Mouse (Mus musculus): Measurements from ENCODE around the gene Ccdc6.
A peak's percentile ranks its signal among the peaks of the same experiment; 100 is the strongest.

Gene Ccdc6

GRCm38 (mm10) chr10:70132087-70132560, 35.2 kb downstream of the Ccdc6 start:
- no peak for DNase-seq (ENCODE audit: low spot score in 2 of 2)

GRCm38 (mm10) chr10:70132714-70133113, 35.8 kb downstream of the Ccdc6 start:
- DNase-seq (ENCODE audit: low spot score in 2 of 2): no peak

- DNase-seq (ENCODE audit: low spot score in 2 of 2): peak; percentile 48 to 51
Measured at GRCm38 (mm10) chr10:70133188-70133587, 36.3 kb downstream of the Ccdc6 start.

- no peak for DNase-seq (ENCODE audit: low spot score in 2 of 2)
Measured at GRCm38 (mm10) chr10:70135680-70136079, 38.8 kb downstream of the Ccdc6 start.

GRCm38 (mm10) chr10:70137652-70138051, 40.7 kb downstream of the Ccdc6 start:
- DNase-seq (ENCODE audit: low spot score in 2 of 2): no peak

- no peak for DNase-seq (ENCODE audit: low spot score in 2 of 2)
Measured at GRCm38 (mm10) chr10:70138150-70138549, 41.2 kb downstream of the Ccdc6 start.

GRCm38 (mm10) chr10:70139368-70139767, 42.4 kb downstream of the Ccdc6 start:
- DNase-seq (ENCODE audit: low spot score in 2 of 2): no peak

- DNase-seq (ENCODE audit: low spot score in 2 of 2): no peak
Measured at GRCm38 (mm10) chr10:70140414-70140813, 43.5 kb downstream of the Ccdc6 start.

GRCm38 (mm10) chr10:70142623-70143022, 45.7 kb downstream of the Ccdc6 start:
- no peak for DNase-seq (ENCODE audit: low spot score in 2 of 2)

- no peak for DNase-seq (ENCODE audit: low spot score in 2 of 2)
Measured at GRCm38 (mm10) chr10:70144004-70144557, 47.2 kb downstream of the Ccdc6 start.

GRCm38 (mm10) chr10:70145873-70146272, 49.0 kb downstream of the Ccdc6 start:
- no peak for DNase-seq (ENCODE audit: low spot score in 2 of 2)

GRCm38 (mm10) chr10:70149093-70149492, 52.2 kb downstream of the Ccdc6 start:
- no peak for DNase-seq (ENCODE audit: low spot score in 2 of 2)

- no peak for DNase-seq (ENCODE audit: low spot score in 2 of 2)
Measured at GRCm38 (mm10) chr10:70150301-70150700, 53.4 kb downstream of the Ccdc6 start.

GRCm38 (mm10) chr10:70151171-70151570, 54.2 kb downstream of the Ccdc6 start:
- no peak for DNase-seq (ENCODE audit: low spot score in 2 of 2)

GRCm38 (mm10) chr10:70152190-70152743, 55.3 kb downstream of the Ccdc6 start:
- DNase-seq (ENCODE audit: low spot score in 2 of 2): no peak

- no peak for DNase-seq (ENCODE audit: low spot score in 2 of 2)
Measured at GRCm38 (mm10) chr10:70153810-70154209, 56.9 kb downstream of the Ccdc6 start.

GRCm38 (mm10) chr10:70156431-70157165, 59.7 kb downstream of the Ccdc6 start:
- DNase-seq (ENCODE audit: low spot score in 2 of 2): no peak

GRCm38 (mm10) chr10:70159651-70160320, 62.9 kb downstream of the Ccdc6 start:
- DNase-seq (ENCODE audit: low spot score in 2 of 2): no peak

GRCm38 (mm10) chr10:70160811-70161210, 63.9 kb downstream of the Ccdc6 start:
- DNase-seq (ENCODE audit: low spot score in 2 of 2): no peak

GRCm38 (mm10) chr10:70161504-70161903, 64.6 kb downstream of the Ccdc6 start:
- DNase-seq (ENCODE audit: low spot score in 2 of 2): no peak

- no peak for DNase-seq (ENCODE audit: low spot score in 2 of 2)
Measured at GRCm38 (mm10) chr10:70163681-70164080, 66.8 kb downstream of the Ccdc6 start.

- peak; percentile 46 to 47 for DNase-seq (ENCODE audit: low spot score in 2 of 2)
Measured at GRCm38 (mm10) chr10:70165877-70166276, 69.0 kb downstream of the Ccdc6 start.

- DNase-seq (ENCODE audit: low spot score in 2 of 2): no peak
Measured at GRCm38 (mm10) chr10:70166427-70166826, 69.5 kb downstream of the Ccdc6 start.

Measured in frontal cortex, postnatal 36 days (tissue).